Mouse (Mus musculus) limb, embryonic 15.5 days (tissue): ENCODE results near the gene Apol8. TPM values are rescaled to one million over a fixed set of nuclear protein-coding genes. Genes with fewer than 3 reads are reported as not detected.
"Not testable (repeated sequence)": the region's sequence is repeated elsewhere in the genome, so short reads cannot be mapped to it uniquely, and the experiment has no call there.

Experiments
- ATAC-seq: fragments of 200-750 bp; cut with Nextera tagmentation; 2 replicates; pipeline ENCODE4 v1.8.0; 2017; ENCODE audit warnings: low read depth, moderate TSS enrichment; ENCODE audit not compliant: insufficient number of reproducible peaks, low FRiP score, low TSS enrichment
- H3K27ac ChIP-seq: fragments of 300-500 bp; sonication (generic); 2 replicates; pipeline ENCODE4 v1.5.1; 2015; ENCODE audit warnings: moderate library complexity, mild to moderate bottlenecking, inconsistent platforms
- H3K27me3 ChIP-seq: fragments of 300-500 bp; sonication (generic); 2 replicates; pipeline ENCODE4 v1.6.1; 2015; ENCODE audit warnings: inconsistent platforms
- H3K36me3 ChIP-seq: fragments of 300-500 bp; sonication (generic); 2 replicates; pipeline ENCODE4 v1.6.1; 2015; ENCODE audit warnings: inconsistent platforms
- H3K4me1 ChIP-seq: fragments of 300-500 bp; sonication (generic); 2 replicates; pipeline ENCODE4 v1.6.1; 2015; ENCODE audit warnings: inconsistent platforms
- H3K4me2 ChIP-seq: fragments of 300-500 bp; sonication (generic); 2 replicates; pipeline ENCODE4 v1.6.1; 2015; ENCODE audit warnings: mild to moderate bottlenecking, inconsistent platforms
- H3K4me3 ChIP-seq: fragments of 300-500 bp; sonication (generic); 2 replicates; pipeline ENCODE4 v1.5.1; 2015; ENCODE audit warnings: mild to moderate bottlenecking, inconsistent platforms
- H3K9ac ChIP-seq: fragments of 300-500 bp; sonication (generic); 2 replicates; pipeline ENCODE4 v1.6.1; 2015; ENCODE audit warnings: inconsistent platforms
- H3K9me3 ChIP-seq: fragments of 300-500 bp; sonication (generic); 2 replicates; pipeline ENCODE4 v1.6.1; 2016; ENCODE audit warnings: inconsistent platforms
- WGBS: fragments of 180-500 bp; shearing (Covaris S2); methylation state at CpG from one replicate; pipeline ENCODE4 v1.1.7; 2015; 5-methylcytosine and 5-hydroxymethylcytosine counted together
- polyA plus RNA-seq: library from polyadenylated mRNA; unstranded; fragments of >200 nt; fragmentation: Nextera tagmentation; extraction: Ambion mirVana; gene quantifications from 2 replicates; pipeline ENCODE4 v1.2.1, GENCODE M21; 2015

Apol8 gene
- polyA plus RNA-seq, 1 experiment from 2014 or later: 0.14 TPM

- not testable (repeated sequence) for H3K4me3 ChIP-seq, H3K36me3 ChIP-seq, H3K27ac ChIP-seq, H3K9me3 ChIP-seq, H3K4me1 ChIP-seq, ATAC-seq, H3K9ac ChIP-seq, H3K4me2 ChIP-seq, H3K27me3 ChIP-seq
- no CpG with 5 or more reads among the region's 3 CpGs for WGBS
Observed at GRCm38 (mm10) chr15:77721509-77721908, 35.3 kb downstream of the Apol8 start.

- H3K9me3 ChIP-seq, ATAC-seq, H3K27ac ChIP-seq, H3K4me2 ChIP-seq, H3K36me3 ChIP-seq, H3K9ac ChIP-seq, H3K4me1 ChIP-seq, H3K27me3 ChIP-seq, H3K4me3 ChIP-seq: not testable (repeated sequence)
- 79% methylated on average over 3 of the region's 6 CpGs for WGBS
Observed at GRCm38 (mm10) chr15:77718240-77718639, 38.6 kb downstream of the Apol8 start.

- H3K4me3 ChIP-seq, H3K4me1 ChIP-seq, H3K9me3 ChIP-seq, H3K4me2 ChIP-seq, H3K36me3 ChIP-seq, H3K27ac ChIP-seq, H3K27me3 ChIP-seq, H3K9ac ChIP-seq, ATAC-seq: not testable (repeated sequence)
- WGBS: 64% methylated on average over 1 of the region's 1 CpGs
Observed at GRCm38 (mm10) chr15:77708936-77709335, 47.9 kb downstream of the Apol8 start.

GRCm38 (mm10) chr15:77705306-77705705 is 51.5 kb downstream of the Apol8 start:
- not testable (repeated sequence) for H3K4me2 ChIP-seq, H3K9me3 ChIP-seq, H3K9ac ChIP-seq, H3K4me1 ChIP-seq, ATAC-seq, H3K4me3 ChIP-seq, H3K36me3 ChIP-seq, H3K27me3 ChIP-seq, H3K27ac ChIP-seq
- 79% methylated on average over 3 of the region's 3 CpGs for WGBS

- not testable (repeated sequence) for H3K27me3 ChIP-seq, H3K9me3 ChIP-seq, H3K4me3 ChIP-seq, H3K27ac ChIP-seq, H3K9ac ChIP-seq, H3K36me3 ChIP-seq, H3K4me1 ChIP-seq, H3K4me2 ChIP-seq, ATAC-seq
- 65% methylated on average over 4 of the region's 4 CpGs for WGBS
Observed at GRCm38 (mm10) chr15:77698656-77699055, 58.1 kb downstream of the Apol8 start, which contains the start of gene Apol7e. Gene Apol7e (plus strand): TSS chr15:77698857.

Other genes with a start within 250 kb of the Apol8 start
- not detected in 2 replicates for gene Apol11a, start 248.7 kb downstream of the Apol8 start, polyA plus RNA-seq
- gene Apol7c, start 223.7 kb downstream of the Apol8 start, polyA plus RNA-seq: not detected in 2 replicates
- gene 1700025B11Rik, start 195.1 kb downstream of the Apol8 start, polyA plus RNA-seq: not detected in 2 replicates
- 0.12 TPM in 2 replicates for gene Apol10b, start 160.9 kb downstream of the Apol8 start, polyA plus RNA-seq
- not detected in 2 replicates for gene Gm36245, start 157.7 kb downstream of the Apol8 start, polyA plus RNA-seq
- 0.19 TPM in 1 of 2 replicates, not detected in the other for gene Apol11b, start 113.7 kb downstream of the Apol8 start, polyA plus RNA-seq
- 0.09 and 0.13 TPM in 2 replicates for gene Apol7e, start 58.1 kb downstream of the Apol8 start, polyA plus RNA-seq
- 0.12 and 0.22 TPM in 2 replicates for gene Apol9b, start 28.0 kb downstream of the Apol8 start, polyA plus RNA-seq
- gene Myh9, start 85.2 kb upstream of the Apol8 start, polyA plus RNA-seq: 39.9 and 44.1 TPM in 2 replicates
- gene Txn2, start 172.0 kb upstream of the Apol8 start, polyA plus RNA-seq: 231 and 263 TPM in 2 replicates
- gene Foxred2, start 199.7 kb upstream of the Apol8 start, polyA plus RNA-seq: 3.7 and 4.2 TPM in 2 replicates
- gene Eif3d, start 213.8 kb upstream of the Apol8 start, polyA plus RNA-seq: 181 and 188 TPM in 2 replicates